Mouse (Mus musculus): Measurements from ENCODE around the gene Pitpnm3. TPM values are rescaled to one million over a fixed set of nuclear protein-coding genes. Genes with fewer than 3 reads are reported as not detected.

The Pitpnm3 gene
- polyA plus RNA-seq, 1 experiment from 2014 or later, result 1.4 TPM

DNA sequence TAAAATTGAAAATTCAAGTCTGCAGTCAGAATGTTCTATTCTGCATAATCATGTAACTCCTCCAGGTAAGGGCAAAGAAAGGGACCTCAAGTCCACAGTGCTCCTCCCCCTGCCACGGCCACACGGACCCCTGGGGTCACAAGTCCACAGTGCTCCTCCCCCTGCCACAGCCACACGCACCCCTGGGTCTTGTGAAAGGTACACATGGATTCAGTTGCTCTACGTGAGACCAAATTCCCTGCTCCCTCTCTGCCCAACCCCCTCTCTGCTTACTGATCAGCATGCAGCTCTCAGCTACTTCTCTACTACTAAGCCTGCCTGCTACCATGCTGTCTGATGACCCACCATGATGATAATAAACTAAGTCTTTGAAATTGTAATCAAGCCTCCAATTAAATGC is 34.3 kb upstream of the Pitpnm3 start:
- Histone ChIP-seq H3K4me1 (replicated peaks; ENCODE audit: control insufficient read depth, insufficient read depth, low read length) (no peaks in the 10 kb centered on the region), H3K27ac (ENCODE audit: low read depth) (no peak overlapping the region), H3K4me3 (ENCODE audit: low read depth, low read length) (no peak overlapping the region), H3K36me3 (ENCODE audit: control insufficient read depth, insufficient read depth, low read length) (peaks cover 81% of the 10 kb centered on the region), H3K27me3 (replicated peaks; ENCODE audit: control insufficient read depth, insufficient read depth, low read length) (no peaks in the 10 kb centered on the region), H3K4me2 (ENCODE audit: low read length) (no peak overlapping the region), H3K9me3 (ENCODE audit: control insufficient read depth, low read length) (no peaks in the 10 kb centered on the region), H3K9ac (ENCODE audit: low read length) (no peak overlapping the region)
- 81% methylated on average over 4 of the region's 4 CpGs for WGBS
- DNase-seq (ENCODE audit: low spot score), result peak; percentile 16
- no peak for ATAC-seq (replicated peaks; ENCODE audit: low FRiP score, low TSS enrichment, low read depth)

DNA sequence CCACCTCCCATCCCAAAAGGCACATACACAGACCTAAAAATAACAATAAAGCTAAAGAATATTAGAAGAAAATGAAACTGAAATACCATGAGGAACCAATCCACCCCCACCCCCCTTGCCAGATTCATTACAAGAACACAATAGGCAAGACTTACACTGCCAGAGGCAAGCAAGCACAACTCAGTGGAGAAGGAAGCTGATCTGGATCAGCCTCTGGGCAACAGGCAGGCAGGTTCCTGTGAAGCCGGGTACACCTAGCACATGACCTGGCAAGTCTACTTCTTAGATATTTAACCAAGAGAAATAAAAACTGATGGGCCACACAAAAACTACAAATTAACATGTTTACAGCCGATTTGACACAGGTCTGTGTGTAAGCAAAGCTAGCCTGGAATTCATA is 27.6 kb upstream of the Pitpnm3 start:
- peaks cover 62% of the 10 kb centered on the region for H3K36me3 ChIP-seq (ENCODE audit: control insufficient read depth, insufficient read depth, low read length)
- no peak overlapping the region for H3K4me2 ChIP-seq (ENCODE audit: low read length)
- no peaks in the 10 kb centered on the region for H3K27me3 ChIP-seq (replicated peaks; ENCODE audit: control insufficient read depth, insufficient read depth, low read length)
- 90% methylated on average over 2 of the region's 2 CpGs for WGBS
- H3K4me3 ChIP-seq (ENCODE audit: low read depth, low read length), result no peak overlapping the region
- ATAC-seq (replicated peaks; ENCODE audit: low FRiP score, low TSS enrichment, low read depth) (no peak), DNase-seq (ENCODE audit: low spot score) (no peak)
- H3K4me1 ChIP-seq (replicated peaks; ENCODE audit: control insufficient read depth, insufficient read depth, low read length), result no peaks in the 10 kb centered on the region
- no peak overlapping the region for H3K27ac ChIP-seq (ENCODE audit: low read depth)
- H3K9ac ChIP-seq (ENCODE audit: low read length), result no peak overlapping the region
- H3K9me3 ChIP-seq (ENCODE audit: control insufficient read depth, low read length), result no peaks in the 10 kb centered on the region

DNA sequence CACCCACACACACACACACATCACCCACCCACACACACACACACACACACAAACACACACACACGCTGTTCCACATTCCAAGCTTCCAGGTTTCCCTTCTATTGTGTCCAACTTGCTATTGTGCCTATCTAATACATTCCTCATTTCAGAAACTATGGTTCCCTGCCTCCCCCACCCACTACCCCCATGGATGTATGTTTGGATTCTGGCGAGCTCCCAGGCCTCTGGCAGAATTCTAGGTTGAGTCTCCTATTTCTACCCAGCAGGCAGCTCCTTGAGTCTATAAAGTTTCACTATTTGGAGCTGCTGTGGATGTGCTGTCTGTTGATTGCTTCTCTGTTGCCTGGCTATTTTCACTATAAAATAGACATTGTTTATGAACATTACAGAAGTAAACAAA is 21.0 kb upstream of the Pitpnm3 start:
- peak overlapping the region; percentile 81 for H3K27ac ChIP-seq (ENCODE audit: low read depth)
- ATAC-seq (replicated peaks; ENCODE audit: low FRiP score, low TSS enrichment, low read depth), result 0 out of 2 replicates have a peak, but pooled peaks have one; percentile 17

DNA sequence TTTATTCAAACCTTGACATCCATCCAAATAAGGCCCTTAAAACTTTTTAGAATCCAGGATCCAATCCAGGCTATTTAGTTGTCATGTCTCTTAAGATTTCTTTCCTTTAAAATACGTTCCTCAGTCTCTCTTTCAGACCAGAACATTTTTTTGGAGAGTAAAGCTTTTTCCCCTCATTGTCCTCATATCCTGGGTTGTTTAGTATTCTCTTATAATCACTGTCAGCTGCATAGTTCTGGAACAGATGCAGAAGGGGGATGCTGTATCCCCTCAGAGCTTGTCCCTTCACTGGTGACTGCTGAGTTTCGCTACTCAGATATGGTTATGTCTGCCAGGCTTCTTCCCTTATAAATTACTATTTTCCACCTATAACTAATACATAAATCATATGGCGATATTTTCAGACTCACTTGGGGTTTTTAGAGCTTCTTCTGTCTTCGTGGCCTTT is 20.4 kb upstream of the Pitpnm3 start:
- H3K36me3 ChIP-seq (ENCODE audit: control insufficient read depth, insufficient read depth, low read length), result peaks cover 53% of the 10 kb centered on the region
- H3K4me2 ChIP-seq (ENCODE audit: low read length), result peak overlapping the region; percentile 11; the same call in 1 of the 2 replicates
- H3K9me3 ChIP-seq (ENCODE audit: control insufficient read depth, low read length), result no peaks in the 10 kb centered on the region
- ATAC-seq (replicated peaks; ENCODE audit: low FRiP score, low TSS enrichment, low read depth) (0 out of 2 replicates have a peak, but pooled peaks have one; percentile 20), DNase-seq (ENCODE audit: low spot score) (no peak)
- H3K4me1 ChIP-seq (replicated peaks; ENCODE audit: control insufficient read depth, insufficient read depth, low read length), result peaks cover 12% of the 10 kb centered on the region
- no peak overlapping the region for H3K9ac ChIP-seq (ENCODE audit: low read length)
- peak overlapping the region; percentile 81 for H3K27ac ChIP-seq (ENCODE audit: low read depth)
- no peak overlapping the region for H3K4me3 ChIP-seq (ENCODE audit: low read depth, low read length)
- 44% methylated on average over 4 of the region's 4 CpGs for WGBS
- no peaks in the 10 kb centered on the region for H3K27me3 ChIP-seq (replicated peaks; ENCODE audit: control insufficient read depth, insufficient read depth, low read length)

More for the DNA sequence above, 21.0 kb upstream of the Pitpnm3 start:
- Histone ChIP-seq H3K9me3 (ENCODE audit: control insufficient read depth, low read length) (no peaks in the 10 kb centered on the region), H3K36me3 (ENCODE audit: control insufficient read depth, insufficient read depth, low read length) (peaks cover 53% of the 10 kb centered on the region), H3K27me3 (replicated peaks; ENCODE audit: control insufficient read depth, insufficient read depth, low read length) (no peaks in the 10 kb centered on the region), H3K9ac (ENCODE audit: low read length) (no peak overlapping the region), H3K4me2 (ENCODE audit: low read length) (no peak overlapping the region), H3K4me3 (ENCODE audit: low read depth, low read length) (no peak overlapping the region), H3K4me1 (replicated peaks; ENCODE audit: control insufficient read depth, insufficient read depth, low read length) (peaks cover 8% of the 10 kb centered on the region; the same call in 1 of the 2 replicates)
- 46% methylated on average over 2 of the region's 2 CpGs for WGBS
- DNase-seq (ENCODE audit: low spot score), result no peak

DNA sequence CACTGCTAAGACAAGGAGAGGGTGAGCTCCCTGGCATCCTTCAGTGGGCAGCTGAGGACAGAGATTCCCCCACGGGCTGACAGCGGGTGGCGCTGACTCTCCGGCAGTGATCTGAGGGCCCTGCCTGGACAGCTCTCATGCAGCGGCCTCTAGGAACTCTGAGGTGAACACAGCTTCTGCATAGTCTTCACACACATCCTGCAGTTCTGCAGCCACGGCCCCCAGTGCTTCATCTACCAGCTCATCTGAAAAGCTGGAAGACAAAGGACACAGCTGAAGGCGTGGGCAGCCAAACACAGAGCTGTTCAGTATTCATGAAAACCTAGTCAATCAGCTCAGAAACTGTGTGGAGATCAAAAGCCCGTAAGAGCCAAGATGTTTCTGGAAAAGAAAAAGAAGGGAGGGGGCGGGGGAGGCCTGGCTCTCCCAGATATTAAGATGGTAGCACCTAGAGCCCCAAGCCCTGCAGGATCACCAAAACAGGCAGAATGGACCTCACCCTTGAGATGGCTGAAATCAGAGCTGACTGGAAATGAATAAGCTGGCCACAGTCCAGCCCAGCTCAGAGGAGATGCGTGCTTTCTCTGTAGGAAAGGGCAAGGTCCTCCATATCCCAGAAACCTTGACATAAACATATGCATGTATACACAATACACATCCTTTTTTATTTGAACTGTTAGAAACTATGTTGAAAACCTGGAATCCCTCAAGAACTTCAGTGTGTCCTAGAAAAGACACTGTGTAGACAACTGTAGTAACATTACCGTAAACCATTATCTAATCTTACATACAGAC is 19.8 kb upstream of the Pitpnm3 start:
- H3K9me3 ChIP-seq (ENCODE audit: control insufficient read depth, low read length), result no peaks in the 10 kb centered on the region
- WGBS, result 57% methylated on average over 11 of the region's 11 CpGs
- H3K27me3 ChIP-seq (replicated peaks; ENCODE audit: control insufficient read depth, insufficient read depth, low read length), result no peaks in the 10 kb centered on the region
- H3K4me3 ChIP-seq (ENCODE audit: low read depth, low read length), result no peak overlapping the region
- DNase-seq (ENCODE audit: low spot score) (peak; percentile 60), ATAC-seq (replicated peaks; ENCODE audit: low FRiP score, low TSS enrichment, low read depth) (peak; percentile 76; the same call in 1 of the 2 replicates)
- H3K4me2 ChIP-seq (ENCODE audit: low read length), result no peak overlapping the region
- peaks cover 49% of the 10 kb centered on the region for H3K36me3 ChIP-seq (ENCODE audit: control insufficient read depth, insufficient read depth, low read length)
- peak overlapping the region; percentile 81 for H3K27ac ChIP-seq (ENCODE audit: low read depth)
- no peak overlapping the region for H3K9ac ChIP-seq (ENCODE audit: low read length)
- H3K4me1 ChIP-seq (replicated peaks; ENCODE audit: control insufficient read depth, insufficient read depth, low read length), result peaks cover 12% of the 10 kb centered on the region

DNA sequence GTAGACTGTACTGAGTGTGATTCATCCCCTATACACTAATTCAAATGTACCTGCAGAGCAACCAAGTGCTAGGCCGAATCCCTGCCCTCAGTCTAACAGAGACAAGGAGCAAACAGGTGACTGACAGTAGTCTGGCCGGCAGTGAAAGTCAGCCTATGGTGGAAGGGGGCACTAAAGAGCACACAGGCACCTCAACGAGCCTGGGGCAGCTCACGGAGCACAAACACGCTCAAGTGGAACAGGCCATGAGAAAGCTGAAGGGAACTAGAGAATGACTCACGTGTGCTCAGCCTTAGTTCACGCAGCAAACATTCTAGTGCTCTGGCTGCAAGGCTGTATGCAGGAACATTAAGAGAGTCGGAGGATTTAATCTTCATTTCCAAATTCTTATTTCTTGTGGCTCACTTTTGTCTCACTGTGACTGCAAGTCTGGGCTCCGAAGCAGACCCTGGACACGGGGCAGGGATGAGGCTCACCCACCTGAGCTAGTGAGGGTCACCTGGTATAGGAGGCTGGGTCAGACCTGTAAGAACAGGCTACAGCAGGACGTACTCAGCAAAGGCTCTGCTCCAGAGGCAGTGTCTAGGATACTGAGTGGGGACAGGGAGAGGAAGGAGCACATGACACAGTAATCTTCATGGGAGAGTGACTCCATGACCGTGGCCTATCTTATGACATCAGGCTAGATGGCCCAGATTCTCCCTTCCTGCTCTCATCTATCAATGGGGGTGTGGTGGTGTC is 17.7 kb upstream of the Pitpnm3 start:
- no peak for DNase-seq (ENCODE audit: low spot score)
- Histone ChIP-seq H3K9ac (ENCODE audit: low read length) (no peak overlapping the region), H3K9me3 (ENCODE audit: control insufficient read depth, low read length) (no peaks in the 10 kb centered on the region), H3K36me3 (ENCODE audit: control insufficient read depth, insufficient read depth, low read length) (peaks cover 32% of the 10 kb centered on the region), H3K4me2 (ENCODE audit: low read length) (no peak overlapping the region), H3K27me3 (replicated peaks; ENCODE audit: control insufficient read depth, insufficient read depth, low read length) (no peaks in the 10 kb centered on the region), H3K4me3 (ENCODE audit: low read depth, low read length) (no peak overlapping the region), H3K4me1 (replicated peaks; ENCODE audit: control insufficient read depth, insufficient read depth, low read length) (peaks cover 12% of the 10 kb centered on the region), H3K27ac (ENCODE audit: low read depth) (no peak overlapping the region)
- WGBS, result 85% methylated on average over 12 of the region's 12 CpGs
- ATAC-seq (replicated peaks; ENCODE audit: low FRiP score, low TSS enrichment, low read depth), result no peak

DNA sequence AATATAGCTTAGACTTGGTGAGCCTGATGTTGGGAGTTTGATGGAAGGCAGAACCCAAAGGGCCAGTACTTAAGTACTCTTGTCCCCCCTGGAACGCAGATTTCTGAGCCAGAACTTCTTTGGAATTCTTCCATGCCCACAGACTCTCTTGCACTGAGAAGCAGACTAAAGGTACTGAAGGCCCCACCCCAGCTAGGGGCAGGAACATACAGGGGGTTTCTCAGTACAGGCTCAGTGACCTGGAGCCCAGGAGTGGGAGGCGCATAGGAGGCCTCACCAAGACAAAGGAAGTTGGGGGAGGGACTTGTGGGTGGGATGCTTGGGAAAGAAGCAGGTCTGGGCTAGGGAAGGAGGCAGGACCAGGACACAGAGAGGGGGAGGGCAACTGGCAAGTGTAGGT is 15.5 kb upstream of the Pitpnm3 start:
- DNase-seq (ENCODE audit: low spot score) (no peak), ATAC-seq (replicated peaks; ENCODE audit: low FRiP score, low TSS enrichment, low read depth) (no peak)
- no peak overlapping the region for H3K4me3 ChIP-seq (ENCODE audit: low read depth, low read length)
- no peak overlapping the region for H3K4me2 ChIP-seq (ENCODE audit: low read length)
- no peak overlapping the region for H3K9ac ChIP-seq (ENCODE audit: low read length)
- peaks cover 5% of the 10 kb centered on the region for H3K4me1 ChIP-seq (replicated peaks; ENCODE audit: control insufficient read depth, insufficient read depth, low read length)
- H3K36me3 ChIP-seq (ENCODE audit: control insufficient read depth, insufficient read depth, low read length), result peaks cover 18% of the 10 kb centered on the region
- 45% methylated on average over 2 of the region's 2 CpGs for WGBS
- H3K27ac ChIP-seq (ENCODE audit: low read depth), result no peak overlapping the region; the same call in 1 of the 2 replicates
- no peaks in the 10 kb centered on the region for H3K27me3 ChIP-seq (replicated peaks; ENCODE audit: control insufficient read depth, insufficient read depth, low read length)
- H3K9me3 ChIP-seq (ENCODE audit: control insufficient read depth, low read length), result no peaks in the 10 kb centered on the region

DNA sequence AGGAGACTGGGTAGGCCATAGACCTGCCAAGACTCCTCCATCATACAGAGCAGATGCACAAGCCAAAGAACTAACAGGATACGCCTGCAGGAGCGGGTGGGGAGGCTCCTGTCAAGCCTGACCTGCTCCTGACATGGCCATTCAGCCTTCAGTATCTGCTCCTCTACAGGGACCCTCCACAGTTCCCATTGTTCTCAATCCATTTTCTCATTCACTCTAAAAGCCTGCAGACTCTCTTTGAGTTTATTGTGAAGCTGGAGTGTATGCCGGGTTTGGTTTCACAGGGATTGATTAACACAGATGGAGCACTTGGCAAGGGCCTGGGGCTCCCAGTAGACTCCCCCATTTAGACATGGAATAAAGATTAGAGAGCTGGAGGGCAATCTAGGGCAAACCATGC is 12.3 kb upstream of the Pitpnm3 start:
- Histone ChIP-seq H3K9me3 (ENCODE audit: control insufficient read depth, low read length) (no peaks in the 10 kb centered on the region), H3K4me2 (ENCODE audit: low read length) (no peak overlapping the region), H3K9ac (ENCODE audit: low read length) (no peak overlapping the region), H3K27me3 (replicated peaks; ENCODE audit: control insufficient read depth, insufficient read depth, low read length) (no peaks in the 10 kb centered on the region), H3K27ac (ENCODE audit: low read depth) (no peak overlapping the region), H3K4me1 (replicated peaks; ENCODE audit: control insufficient read depth, insufficient read depth, low read length) (peaks cover 5% of the 10 kb centered on the region), H3K4me3 (ENCODE audit: low read depth, low read length) (no peak overlapping the region), H3K36me3 (ENCODE audit: control insufficient read depth, insufficient read depth, low read length) (no peaks in the 10 kb centered on the region)
- ATAC-seq (replicated peaks; ENCODE audit: low FRiP score, low TSS enrichment, low read depth), result no peak
- 50% methylated on average over 3 of the region's 3 CpGs for WGBS
- no peak for DNase-seq (ENCODE audit: low spot score)

Data from intestine, embryonic 14.5 days (tissue).